Mouse (Mus musculus) ES-E14 (cell line): ENCODE results near the gene Clybl.

Experiments used
- CHD2 ChIP-seq: IDR thresholded peaks from 2 replicates; pipeline ENCODE4 v1.6.1; 2014; ENCODE audit warnings: mild to moderate bottlenecking, low read depth, low read length, inconsistent platforms
- HCFC1 ChIP-seq: IDR thresholded peaks from 2 replicates; pipeline ENCODE4 v1.6.1; 2012; ENCODE audit warnings: low read length, inconsistent platforms, borderline replicate concordance; ENCODE audit not compliant: insufficient read depth
- MAFK ChIP-seq: IDR thresholded peaks from 2 replicates; pipeline ENCODE4 v1.6.1; 2014; ENCODE audit warnings: mild to moderate bottlenecking, low read depth, low read length, inconsistent platforms; ENCODE audit not compliant: insufficient read depth
- ZC3H11A ChIP-seq: IDR thresholded peaks from 2 replicates; pipeline ENCODE4 v1.6.1; 2012; ENCODE audit warnings: low read depth, mild to moderate bottlenecking, inconsistent platforms, low read length, borderline replicate concordance
- ZNF384 ChIP-seq: IDR thresholded peaks from 2 replicates; pipeline ENCODE4 v1.6.1; 2012; ENCODE audit warnings: low read depth, low read length, inconsistent platforms

- TF ChIP-seq HCFC1 (no peak), MAFK (no peak), ZNF384 (no peak), CHD2 (no peak), ZC3H11A (no peak)
Measured at GRCm38 (mm10) chr14:122413542-122413928, 232.0 kb downstream of the Clybl start.
